Mouse (Mus musculus) heart, embryonic 14.5 days (tissue): Measurements from ENCODE around the gene Psmc5. TPM values are rescaled to one million over a fixed set of nuclear protein-coding genes. Genes with fewer than 3 reads are reported as not detected.

Experiments used
- ATAC-seq: fragments of 200-750 bp; cut with Nextera tagmentation; 2 replicates; pipeline ENCODE4 v1.8.0; 2017; ENCODE audit warnings: low read depth, moderate TSS enrichment; ENCODE audit not compliant: insufficient number of reproducible peaks, insufficient read depth, low FRiP score
- H3K27ac ChIP-seq, 2 experiments: fragments of 200-500 bp in 1 of 2; fragments of 300-500 bp in 1 of 2; sonication (generic) in 1 of 2; replicated peaks in 1 of 2; 2 replicates each; pipeline ENCODE4 v1.5.1; 2012 to 2014; ENCODE audit warnings: low read depth in 2 of 2, low read length in 2 of 2, control low read depth in 1 of 2, mild to moderate bottlenecking in 1 of 2, mixed read lengths in 1 of 2; ENCODE audit not compliant: control insufficient read depth in 1 of 2, insufficient read depth in 1 of 2
- H3K27me3 ChIP-seq: fragments of 300-500 bp; sonication (generic); 2 replicates; pipeline ENCODE4 v1.6.1; 2014; ENCODE audit warnings: mild to moderate bottlenecking, low read length, control low read depth; ENCODE audit not compliant: control insufficient read depth, insufficient read depth
- H3K36me3 ChIP-seq: fragments of 300-500 bp; sonication (generic); 2 replicates; pipeline ENCODE4 v1.6.1; 2014; ENCODE audit warnings: mild to moderate bottlenecking, control low read depth, low read length, mixed read lengths; ENCODE audit not compliant: control insufficient read depth, insufficient read depth
- H3K4me1 ChIP-seq, 2 experiments: fragments of 200-500 bp in 1 of 2; fragments of 300-500 bp in 1 of 2; sonication (generic) in 1 of 2; 2 replicates each; pipeline ENCODE4 v1.6.1; 2012 to 2014; ENCODE audit warnings: low read length in 2 of 2, control low read depth in 1 of 2, mixed read lengths in 1 of 2; ENCODE audit not compliant: control insufficient read depth in 2 of 2, insufficient read depth in 2 of 2
- H3K4me2 ChIP-seq: fragments of 300-500 bp; sonication (generic); 2 replicates; pipeline ENCODE4 v1.6.1; 2014; ENCODE audit warnings: mild to moderate bottlenecking, low read length
- H3K4me3 ChIP-seq, 2 experiments: fragments of 200-500 bp in 1 of 2; fragments of 300-500 bp in 1 of 2; sonication (generic) in 1 of 2; 2 replicates each; pipeline ENCODE4 v1.5.1; 2012 to 2014; ENCODE audit warnings: low read length in 2 of 2, mild to moderate bottlenecking in 2 of 2, control low read depth in 1 of 2, low read depth in 1 of 2, moderate library complexity in 1 of 2; ENCODE audit not compliant: control insufficient read depth in 1 of 2, insufficient read depth in 1 of 2
- H3K9ac ChIP-seq: fragments of 300-500 bp; sonication (generic); 2 replicates; pipeline ENCODE4 v1.6.1; 2014; ENCODE audit warnings: mild to moderate bottlenecking, low read length
- H3K9me3 ChIP-seq: fragments of 300-500 bp; sonication (generic); 2 replicates; pipeline ENCODE4 v1.6.1; 2016; ENCODE audit warnings: low read length, control low read depth; ENCODE audit not compliant: control insufficient read depth
- WGBS: fragments of 180-500 bp; shearing (Covaris S2); extraction: QIAGEN DNeasy Blood & Tissue Kit; methylation state at CpG from one replicate; pipeline ENCODE4 v1.1.7; 2014; 5-methylcytosine and 5-hydroxymethylcytosine counted together
- polyA plus RNA-seq: library from polyadenylated mRNA; unstranded; fragments of >200 nt; fragmentation: Nextera tagmentation; extraction: Ambion mirVana; gene quantifications from 2 replicates; pipeline ENCODE4 v1.2.1, GENCODE M21; 2014

Gene Psmc5
- polyA plus RNA-seq, 1 experiment from 2014 or later = 200 TPM

- 62% methylated on average over 5 of the region's 5 CpGs for WGBS
Measured at GRCm38 (mm10) chr11:106310123-106310522, 54.2 kb downstream of the Psmc5 start.

More at GRCm38 (mm10) chr11:106310123-106310522, 54.2 kb downstream of the Psmc5 start:
- Histone ChIP-seq H3K27ac (no peak overlapping the region), H3K9me3 (no peaks in the 10 kb centered on the region), H3K27me3 (no peaks in the 10 kb centered on the region), H3K4me3 (no peak overlapping the region), H3K4me1 (peaks cover 0 to 2% of the 10 kb centered on the region in 2 experiments; a peak in 1 of 4 replicates), H3K36me3 (no peaks in the 10 kb centered on the region), H3K9ac (no peak overlapping the region), H3K4me2 (no peak overlapping the region)
- no peak for ATAC-seq

Other genes with a start within 250 kb of the Psmc5 start
- gene Kcnh6, start 248.0 kb upstream of the Psmc5 start, polyA plus RNA-seq = 0.20 and 0.26 TPM in 2 replicates
- gene Dcaf7, start 219.3 kb upstream of the Psmc5 start, polyA plus RNA-seq = 45.4 and 52.0 TPM in 2 replicates
- gene Taco1, start 190.1 kb upstream of the Psmc5 start, polyA plus RNA-seq = 9.7 and 10.8 TPM in 2 replicates
- 26.6 and 28.6 TPM in 2 replicates for gene Map3k3, start 171.5 kb upstream of the Psmc5 start, polyA plus RNA-seq
- gene Gm10840, start 95.3 kb upstream of the Psmc5 start, polyA plus RNA-seq = not detected in 2 replicates
- 80.2 and 84.6 TPM in 2 replicates for gene Limd2, start 95.3 kb upstream of the Psmc5 start, polyA plus RNA-seq
- 19.4 and 21.8 TPM in 2 replicates for gene Strada, start 54.0 kb upstream of the Psmc5 start, polyA plus RNA-seq
- 69.8 and 75.9 TPM in 2 replicates for gene Ccdc47, start 39.8 kb upstream of the Psmc5 start, polyA plus RNA-seq
- 43.0 and 44.9 TPM in 2 replicates for gene Ddx42, start 39.2 kb upstream of the Psmc5 start, polyA plus RNA-seq
- 31.7 and 34.1 TPM in 2 replicates for gene Ftsj3, start 75 bp upstream of the Psmc5 start, polyA plus RNA-seq
- 18.1 and 22.9 TPM in 2 replicates for gene Smarcd2, start 16.8 kb downstream of the Psmc5 start, polyA plus RNA-seq
- gene Tcam1, start 20.5 kb downstream of the Psmc5 start, polyA plus RNA-seq = 0.05 and 0.07 TPM in 2 replicates
- gene Gh, start 45.7 kb downstream of the Psmc5 start, polyA plus RNA-seq = not detected in 2 replicates
- gene Cd79b, start 58.6 kb downstream of the Psmc5 start, polyA plus RNA-seq = 0.95 and 1.4 TPM in 2 replicates
- gene Scn4a, start 97.1 kb downstream of the Psmc5 start, polyA plus RNA-seq = 0.07 and 0.42 TPM in 2 replicates
- gene Prr29, start 109.3 kb downstream of the Psmc5 start, polyA plus RNA-seq = 0.35 TPM in 1 of 2 replicates, not detected in the other
- gene Icam2, start 131.9 kb downstream of the Psmc5 start, polyA plus RNA-seq = 105 and 108 TPM in 2 replicates
- gene Ern1, start 231.7 kb downstream of the Psmc5 start, polyA plus RNA-seq = 4.8 and 6.8 TPM in 2 replicates